Mouse (Mus musculus) spleen, postnatal 4 days (tissue): ENCODE data around the gene Cachd1.

ENCODE experiments used
- DNase-seq, 2 experiments: peaks; one replicate each; pipeline ENCODE4 v3.0.0; 2022; ENCODE audit warnings: low spot score in 2 of 2

The Cachd1 gene

DNA sequence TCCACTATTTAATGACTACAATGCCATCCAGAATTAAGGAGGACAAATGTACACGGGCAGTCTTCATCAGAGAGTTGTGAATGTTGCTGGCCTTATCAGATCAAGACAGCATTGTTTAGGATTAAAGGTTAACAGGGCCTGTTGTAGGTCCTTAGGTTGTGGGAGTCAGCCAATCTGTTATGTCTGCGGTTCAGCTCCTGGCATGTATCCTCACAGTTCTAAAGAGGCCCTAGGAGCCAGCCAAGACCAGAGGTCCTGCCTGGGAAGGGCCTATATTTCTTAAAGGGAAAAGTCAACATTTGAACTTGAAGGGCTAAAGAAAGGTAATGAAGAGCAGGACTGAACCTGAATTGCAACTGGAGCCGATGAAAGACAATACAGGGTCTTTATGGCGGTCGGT is 13.7 kb downstream of the Cachd1 start:
- DNase-seq = no peak

DNA sequence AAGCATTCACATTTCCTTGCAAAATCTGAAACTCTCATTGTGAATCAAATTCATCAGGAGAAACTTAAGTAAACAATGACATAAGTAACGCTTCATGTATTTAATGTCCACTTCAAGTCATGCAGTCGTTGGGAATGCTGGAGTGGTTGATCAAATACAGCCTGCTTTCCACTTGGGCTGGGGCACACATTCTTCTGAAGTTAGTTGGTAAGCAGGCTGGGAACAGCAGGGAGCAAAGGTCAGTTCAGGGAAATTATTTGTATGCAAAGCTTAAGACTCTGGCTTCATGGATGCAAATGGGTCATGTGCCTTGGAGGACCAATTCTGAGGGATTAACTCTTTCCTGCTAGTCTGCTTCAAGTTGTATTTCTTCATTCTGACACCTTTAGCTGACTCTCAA is 16.7 kb downstream of the Cachd1 start:
- no peak for DNase-seq

DNA sequence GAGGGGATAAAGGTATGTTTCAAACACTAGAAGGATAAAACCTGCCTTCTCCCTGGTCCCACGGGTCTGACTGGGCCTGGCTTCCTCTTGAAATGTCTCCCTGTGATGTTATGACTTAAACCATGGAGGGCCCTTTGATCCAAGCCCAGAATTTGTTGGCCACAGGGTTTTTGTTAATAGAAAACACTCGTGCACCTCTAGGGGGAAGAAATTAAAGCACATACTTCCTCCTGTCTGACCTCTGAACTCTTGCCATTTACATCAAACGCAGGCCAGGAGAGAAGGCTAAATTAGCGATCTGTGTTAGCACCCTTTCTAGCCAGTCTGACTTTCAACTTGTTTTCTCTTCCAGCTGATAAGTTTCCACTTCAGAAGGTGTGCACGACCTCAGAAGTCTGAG is 19.0 kb downstream of the Cachd1 start:
- DNase-seq = no peak

DNA sequence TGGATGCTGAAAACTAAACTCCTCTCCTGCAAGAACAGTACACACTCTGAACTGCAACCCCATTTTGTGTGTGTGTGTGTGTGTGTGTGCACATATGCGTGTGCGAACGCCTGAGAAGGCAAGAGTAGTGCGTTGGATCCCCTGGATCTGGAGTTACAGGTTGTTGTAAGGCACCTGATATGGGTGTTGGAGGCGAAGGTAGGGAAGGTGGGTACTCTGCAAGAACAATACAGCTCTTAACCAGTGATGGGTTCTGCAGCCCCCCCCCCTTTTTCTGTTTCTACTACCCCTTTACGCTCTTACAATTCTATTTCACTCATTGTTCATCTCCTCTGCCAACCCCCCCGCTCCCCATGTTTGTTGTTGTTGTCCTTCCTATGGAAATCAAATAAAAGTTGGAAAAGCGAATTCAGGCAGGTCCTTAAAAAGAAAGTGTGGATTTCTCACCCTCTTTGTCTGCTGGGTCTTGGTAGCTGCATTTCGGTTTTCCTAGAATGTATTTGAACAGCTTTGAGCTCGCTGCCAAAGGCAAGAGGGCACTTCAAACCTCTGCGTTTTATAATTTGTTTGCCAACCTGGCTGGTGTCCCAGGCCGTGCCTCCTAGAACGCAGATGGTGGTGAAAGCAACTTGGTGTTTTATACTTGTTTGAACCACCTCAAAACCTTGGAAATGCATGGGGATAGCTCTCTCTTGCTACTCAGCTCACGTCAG is 24.4 kb downstream of the Cachd1 start:
- DNase-seq = no peak

DNA sequence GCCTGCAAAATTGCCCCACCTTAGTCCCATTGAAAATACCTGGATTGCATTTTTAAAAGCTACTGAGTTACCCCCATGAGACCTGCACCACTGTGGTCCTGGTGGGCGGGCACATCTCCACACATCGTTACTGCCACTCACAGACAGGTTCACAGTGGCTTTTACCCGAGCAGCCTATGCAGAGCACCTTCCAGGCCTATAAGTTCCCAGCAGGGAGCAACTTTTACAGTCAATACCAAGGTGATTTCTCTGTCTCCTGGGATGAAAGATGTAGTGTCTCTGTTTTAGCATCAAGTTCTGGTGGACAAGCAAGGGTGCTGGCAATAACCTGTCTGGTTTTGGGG is 24.9 kb downstream of the Cachd1 start:
- DNase-seq = no peak

DNA sequence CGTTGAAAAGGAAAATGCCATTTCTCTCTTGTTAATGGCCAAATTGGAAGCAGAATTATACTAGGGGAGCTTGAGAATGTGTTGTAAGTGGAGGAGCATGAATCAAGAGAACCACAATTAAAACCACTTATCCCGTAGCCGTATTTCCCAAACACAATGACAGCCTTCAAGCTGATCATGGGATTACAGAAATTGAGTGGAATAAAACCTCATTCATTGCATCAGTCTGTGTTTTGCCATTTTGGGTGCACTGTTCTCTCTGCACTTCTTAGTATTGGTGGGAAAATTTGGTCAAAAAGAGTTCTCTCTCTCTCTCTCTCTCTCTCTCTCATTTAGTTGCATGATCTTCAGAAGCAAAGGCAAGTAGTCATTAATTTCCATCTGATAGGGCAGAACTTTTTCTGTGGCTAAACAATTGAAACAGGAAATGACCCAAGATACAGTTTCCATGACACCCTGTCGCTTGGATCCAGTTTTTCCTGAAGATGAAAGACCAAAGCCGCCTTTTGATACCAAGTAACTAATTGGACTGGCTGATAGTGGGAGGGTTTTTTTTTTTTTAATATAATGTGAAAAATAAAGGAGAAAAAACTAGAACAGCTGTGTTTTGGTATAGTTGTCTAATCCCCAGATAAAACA is 34.7 kb downstream of the Cachd1 start:
- DNase-seq = no peak

DNA sequence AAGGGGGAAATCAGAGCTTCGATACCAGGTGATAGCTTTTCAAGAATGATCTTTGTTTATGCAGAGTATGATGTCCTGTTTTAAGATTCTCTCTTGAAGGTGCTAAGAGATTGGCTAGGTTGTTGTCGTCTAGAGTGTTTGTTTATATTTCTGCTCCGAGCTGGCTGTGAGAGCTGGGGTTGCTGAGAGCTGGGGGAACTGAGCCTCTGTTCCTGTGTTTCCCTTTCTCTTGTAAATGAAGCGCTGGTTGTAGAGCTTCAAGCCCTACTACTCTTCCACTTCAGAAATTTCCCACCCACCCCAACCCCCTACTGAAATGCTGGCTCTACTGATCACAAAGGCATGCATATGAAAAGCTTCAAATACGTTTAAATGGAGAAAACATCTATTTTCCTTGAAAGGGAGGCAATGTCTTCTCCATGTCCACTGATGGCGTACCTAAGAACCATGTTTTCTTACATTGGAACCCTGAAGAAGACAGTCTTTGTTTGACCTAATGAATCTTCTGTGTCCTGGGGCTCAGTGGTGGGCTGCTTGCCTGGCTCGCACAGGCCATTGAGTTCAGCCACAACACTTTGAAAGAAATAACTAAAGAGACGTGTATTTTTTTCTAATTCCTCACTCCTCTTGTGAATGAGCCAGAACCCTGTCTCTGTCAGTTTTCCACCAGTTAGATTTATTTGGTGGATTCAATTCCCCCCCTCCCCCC is 35.5 kb downstream of the Cachd1 start:
- DNase-seq = no peak

DNA sequence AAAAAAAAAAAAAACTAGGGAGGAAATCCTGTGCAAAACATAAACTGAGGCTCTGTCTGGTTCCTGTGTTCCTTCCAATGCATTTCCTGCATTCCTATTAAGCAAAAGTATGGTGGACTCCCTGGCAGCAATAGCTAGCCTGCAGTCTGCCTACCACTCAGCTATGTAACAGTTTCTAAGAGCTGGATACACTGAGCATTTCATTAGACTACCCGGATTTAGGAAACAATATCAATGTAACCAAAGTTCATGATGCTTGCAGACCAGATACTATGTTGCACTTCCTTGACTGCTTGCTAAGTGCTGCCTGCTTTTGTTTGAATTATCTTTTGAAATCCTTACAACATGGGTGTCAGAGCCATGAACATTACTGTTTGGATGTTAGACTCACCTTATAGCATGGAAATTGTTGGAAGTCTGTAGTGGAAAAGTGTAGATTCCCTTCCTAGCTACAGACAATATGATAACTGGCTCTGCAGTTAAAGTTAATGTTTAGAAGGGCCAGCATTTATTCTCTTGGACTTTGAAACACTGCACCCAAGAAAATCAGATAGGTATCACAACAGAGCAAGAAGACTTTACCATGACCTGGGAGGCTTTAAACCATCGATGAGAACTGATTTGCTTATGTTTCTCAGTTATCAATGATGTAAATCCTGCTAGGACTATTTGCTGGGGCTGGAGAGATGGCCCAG is 37.4 kb downstream of the Cachd1 start:
- no peak for DNase-seq

DNA sequence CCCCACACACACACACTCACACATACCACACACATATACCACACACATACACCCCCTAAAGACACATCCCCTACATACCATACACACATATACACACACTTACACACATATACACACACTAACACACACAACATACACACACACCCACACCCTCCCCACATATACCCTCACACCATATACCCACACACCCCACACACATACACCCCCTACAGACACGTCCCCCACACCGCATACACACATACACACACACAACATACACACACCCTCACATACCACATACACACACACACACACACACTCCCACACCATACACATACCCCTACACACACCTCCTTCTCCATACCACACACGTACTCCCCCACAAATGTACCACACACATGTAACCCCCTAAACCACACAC is 42.8 kb downstream of the Cachd1 start:
- DNase-seq = no peak

DNA sequence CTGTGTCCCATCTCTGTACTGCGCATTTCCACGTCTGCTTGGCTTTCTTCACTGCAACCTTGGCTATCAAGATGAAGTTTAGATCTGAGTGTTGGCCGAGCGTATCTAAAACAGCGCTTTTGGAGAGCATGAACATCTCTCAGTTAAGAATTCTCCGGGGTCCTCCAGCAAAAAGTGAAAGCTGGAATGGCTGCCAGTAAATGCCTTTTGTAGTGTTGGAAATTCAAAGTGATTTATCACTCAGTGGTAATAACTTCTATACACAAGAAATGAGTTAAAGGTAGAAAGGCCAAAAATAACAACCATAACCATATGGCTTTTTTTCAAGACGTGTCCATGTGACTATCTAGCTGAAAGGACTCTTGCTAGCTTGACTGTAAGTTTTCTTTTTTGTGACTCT is 46.1 kb downstream of the Cachd1 start:
- DNase-seq = no peak

DNA sequence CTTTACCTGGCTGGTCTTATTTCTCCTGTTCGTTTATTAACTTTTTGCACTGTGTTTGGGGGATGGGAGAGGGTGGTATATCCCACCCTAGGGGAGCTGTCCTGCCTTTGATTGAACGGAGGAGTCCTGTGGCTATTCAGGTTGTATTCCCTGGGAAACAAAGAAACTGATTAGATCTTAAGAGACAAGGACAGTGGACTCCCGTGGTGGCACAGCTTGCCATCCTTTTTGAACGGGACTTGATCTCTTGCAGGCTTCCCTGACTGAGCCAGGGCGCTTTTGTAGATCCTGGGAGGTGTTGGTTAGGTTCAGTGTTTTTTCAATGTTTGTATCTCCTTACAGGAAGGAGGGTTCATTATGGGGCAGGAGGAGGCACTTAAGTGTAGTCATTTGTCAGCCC is 50.9 kb downstream of the Cachd1 start:
- DNase-seq = no peak

DNA sequence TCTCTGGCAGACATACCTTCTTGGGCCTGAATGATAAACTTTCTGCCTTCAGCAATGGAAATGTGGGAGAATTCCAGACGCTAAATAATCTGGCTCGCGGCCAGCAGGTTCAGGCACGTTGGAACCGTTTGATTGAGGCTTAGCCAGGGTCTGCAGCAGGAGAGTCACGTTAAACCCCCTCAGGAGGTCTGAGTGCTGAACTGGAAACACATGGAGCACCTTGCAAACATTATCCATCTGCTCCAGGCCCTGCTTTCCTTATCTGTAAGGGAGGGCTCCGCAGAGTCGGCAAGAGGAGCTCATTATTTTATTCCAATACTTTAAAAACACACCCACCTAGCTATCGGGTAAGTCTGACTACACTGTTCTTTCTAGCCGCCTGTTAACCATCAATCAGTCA is 52.3 kb downstream of the Cachd1 start:
- DNase-seq = no peak

DNA sequence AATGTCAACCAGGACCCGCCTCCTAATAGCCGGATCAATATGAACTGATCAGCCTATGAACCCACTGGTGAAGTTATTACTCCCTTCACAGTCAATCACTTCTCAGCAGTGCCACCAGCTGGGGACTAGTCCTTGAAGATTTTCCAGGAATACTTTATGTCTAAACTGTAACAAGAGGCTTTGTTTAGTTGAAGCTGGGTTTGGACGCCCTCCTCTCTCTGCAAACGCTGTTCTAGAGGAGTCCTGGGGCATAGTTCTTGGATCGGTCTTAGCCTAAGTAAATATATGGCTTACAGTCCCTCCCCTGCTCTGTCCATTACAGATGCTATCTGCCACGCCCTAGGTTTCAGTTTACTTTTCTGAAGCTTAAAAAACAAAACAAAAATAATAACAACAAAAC is 60.7 kb downstream of the Cachd1 start:
- no peak for DNase-seq

DNA sequence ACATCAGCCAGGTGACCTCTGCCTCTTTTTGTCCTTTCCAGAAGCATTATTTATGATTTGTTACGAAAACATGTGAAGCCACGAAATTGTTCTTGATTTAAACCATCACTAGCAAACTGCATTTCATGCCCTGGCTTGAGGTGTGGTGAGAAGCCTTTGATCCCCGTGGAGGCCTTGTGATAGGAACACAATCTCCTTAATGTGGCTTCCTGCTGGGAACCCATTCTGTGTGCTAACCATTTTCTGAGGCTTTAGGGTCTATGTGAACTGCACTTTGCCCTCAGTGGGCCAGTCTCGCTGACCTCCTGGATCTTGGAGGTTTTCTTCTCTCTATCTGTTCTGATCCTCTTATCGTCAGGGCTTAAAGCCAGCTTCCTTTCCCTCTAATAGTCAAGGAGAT is 66.2 kb downstream of the Cachd1 start:
- no peak for DNase-seq

DNA sequence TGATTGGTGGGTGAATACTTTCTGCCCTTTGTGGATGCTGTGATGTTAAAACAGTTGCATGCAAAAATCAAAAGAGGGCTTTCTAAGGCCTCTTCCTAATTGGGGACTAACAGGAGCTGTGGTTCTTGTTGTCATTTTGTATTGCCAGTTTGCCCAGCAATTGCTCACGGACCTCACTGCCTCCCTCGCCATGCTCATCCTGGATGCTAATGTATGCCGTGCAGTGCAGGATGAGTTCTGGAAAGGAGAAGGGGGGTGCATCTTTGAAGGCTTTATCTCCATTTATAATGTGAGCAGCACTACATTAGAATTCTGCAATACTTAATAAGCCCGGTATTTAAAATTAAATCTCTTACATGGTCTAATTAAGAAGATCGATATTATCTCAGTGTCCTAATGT is 66.6 kb downstream of the Cachd1 start:
- DNase-seq = no peak

DNA sequence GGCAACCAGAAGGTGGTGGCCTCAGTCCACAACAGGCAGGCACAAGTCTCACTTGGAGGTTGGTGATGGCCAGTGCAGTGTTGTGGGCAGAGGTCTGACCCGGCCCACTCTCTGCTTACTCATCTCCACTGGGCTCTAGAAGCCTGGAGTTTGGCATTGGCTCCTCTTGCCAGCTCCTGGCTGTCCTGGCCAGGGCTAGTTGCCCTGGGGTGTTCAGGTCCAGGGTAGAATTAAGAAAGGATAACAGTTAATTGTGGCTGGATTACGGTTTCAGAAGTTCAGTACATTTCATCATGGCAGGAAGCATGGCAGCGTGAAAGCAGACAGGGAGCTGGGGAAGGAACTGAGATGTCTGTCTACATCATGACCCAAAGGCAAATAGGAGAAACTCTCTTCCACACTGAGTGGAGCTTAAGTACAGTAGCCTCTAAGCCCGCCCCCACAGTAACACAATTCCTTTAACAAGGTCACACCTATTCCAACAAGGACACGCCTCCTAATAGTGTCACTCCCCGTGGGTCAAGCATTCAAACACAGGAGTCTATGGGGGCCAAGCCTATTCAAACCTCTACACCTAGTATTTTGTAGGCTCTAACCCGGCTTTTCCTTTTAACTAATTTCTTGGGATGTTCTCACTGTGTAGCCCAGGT is 74.5 kb downstream of the Cachd1 start:
- DNase-seq = no peak

DNA sequence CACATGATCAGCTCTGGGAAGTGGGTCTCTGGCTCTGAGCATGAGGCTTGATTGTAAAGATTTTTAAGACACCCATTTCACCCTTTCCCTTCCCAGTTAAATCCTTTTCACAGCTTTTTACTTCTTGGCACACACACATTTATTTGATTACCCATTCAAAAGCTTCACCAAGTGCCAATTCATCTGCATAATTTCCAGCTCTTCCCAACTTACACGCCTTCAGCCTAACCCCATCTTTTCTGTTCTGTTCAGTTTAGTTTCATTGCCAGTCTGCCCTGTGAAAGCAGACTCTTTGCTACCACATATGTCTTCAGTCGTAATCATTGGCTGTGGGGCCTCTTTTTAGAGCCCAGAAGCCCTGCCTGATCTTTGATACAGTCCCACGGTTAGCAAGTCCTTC is 76.0 kb downstream of the Cachd1 start:
- no peak for DNase-seq

DNA sequence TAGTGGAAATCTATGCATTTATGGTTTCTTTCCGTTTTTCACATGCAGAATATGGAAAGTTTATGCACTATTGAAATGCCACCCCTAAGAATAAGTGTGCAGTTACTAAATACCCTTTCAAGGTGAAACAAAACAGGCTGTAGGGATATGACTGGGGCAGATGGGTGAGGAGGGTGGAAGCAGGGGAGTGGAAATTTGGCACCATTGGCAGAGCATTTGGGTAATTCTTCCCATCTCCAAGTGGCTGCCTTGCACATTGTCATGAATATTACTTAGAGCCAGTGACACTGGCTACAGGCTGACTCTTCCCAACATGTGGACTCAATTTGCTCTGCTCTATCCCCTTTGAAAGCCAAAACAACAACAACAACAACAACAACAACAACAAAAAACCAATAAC is 77.0 kb downstream of the Cachd1 start:
- no peak for DNase-seq

DNA sequence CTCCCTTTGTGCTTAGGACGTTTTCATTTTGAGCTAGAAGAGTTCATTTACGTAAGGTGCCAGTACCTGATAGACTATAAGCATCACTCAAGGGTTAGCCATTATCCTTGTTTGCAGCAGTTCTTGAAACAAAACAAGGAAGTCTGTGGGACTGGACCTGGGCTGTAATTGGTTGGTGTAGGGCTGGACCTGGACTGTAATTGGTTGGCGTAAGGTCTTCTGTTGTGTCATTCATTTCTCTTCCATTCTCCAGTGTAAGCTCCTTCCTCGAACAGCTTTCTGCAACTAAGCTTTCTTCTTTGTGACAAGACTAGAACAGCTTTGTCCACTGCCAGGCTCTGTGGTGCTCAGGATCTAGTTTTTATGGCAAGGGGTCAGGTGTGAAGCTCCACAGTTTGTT is 78.9 kb downstream of the Cachd1 start:
- DNase-seq = no peak

DNA sequence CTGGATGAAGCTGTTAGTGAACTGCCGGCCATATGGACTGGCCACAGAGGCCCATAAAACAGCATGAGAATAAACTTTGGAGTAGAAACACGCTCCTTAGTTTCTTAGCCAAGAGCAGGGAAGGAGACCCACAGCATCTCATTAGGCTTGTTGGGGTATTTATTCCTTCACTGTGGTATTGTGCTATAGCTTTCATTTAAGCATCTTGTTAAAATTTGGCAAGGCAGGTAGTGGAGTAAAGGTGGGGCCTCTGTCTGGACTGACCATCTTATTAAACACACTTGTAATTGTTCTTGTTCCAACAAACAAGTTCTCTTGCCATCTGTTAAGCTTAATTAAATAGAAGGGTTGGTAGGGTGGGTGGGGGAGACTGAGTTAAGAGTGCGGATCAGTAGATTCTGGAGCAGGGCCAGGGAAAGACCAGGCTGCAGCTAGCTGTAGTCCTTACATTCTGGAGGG is 81.0 kb downstream of the Cachd1 start:
- no peak for DNase-seq

DNA sequence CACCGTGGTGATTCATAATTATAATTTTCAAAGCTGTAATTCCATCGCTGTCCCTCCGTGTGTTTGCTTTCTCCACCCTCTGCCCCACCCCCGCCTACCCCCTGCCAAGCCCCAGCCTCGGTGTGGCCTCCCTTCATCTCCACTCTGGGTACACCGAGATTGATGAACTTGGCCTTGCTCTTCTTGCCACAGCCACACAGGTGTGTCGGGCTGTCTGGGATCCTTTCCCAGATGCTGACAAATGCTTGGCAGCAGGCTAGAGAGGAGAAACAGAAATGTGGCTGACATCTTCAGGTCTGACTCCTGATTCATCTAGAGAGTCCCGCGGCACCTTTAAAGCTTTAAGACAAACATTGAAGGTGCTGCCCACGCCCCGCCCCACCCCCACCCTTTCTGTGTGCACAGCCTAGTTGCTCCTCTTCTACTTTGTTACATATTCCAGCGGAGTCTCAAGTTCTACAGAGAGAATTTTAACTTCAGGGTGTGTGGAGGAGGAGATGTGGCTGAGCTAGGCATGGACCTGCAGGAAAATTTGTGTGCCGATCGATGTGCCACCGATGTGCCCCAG is 87.5 kb downstream of the Cachd1 start:
- no peak for DNase-seq

DNA sequence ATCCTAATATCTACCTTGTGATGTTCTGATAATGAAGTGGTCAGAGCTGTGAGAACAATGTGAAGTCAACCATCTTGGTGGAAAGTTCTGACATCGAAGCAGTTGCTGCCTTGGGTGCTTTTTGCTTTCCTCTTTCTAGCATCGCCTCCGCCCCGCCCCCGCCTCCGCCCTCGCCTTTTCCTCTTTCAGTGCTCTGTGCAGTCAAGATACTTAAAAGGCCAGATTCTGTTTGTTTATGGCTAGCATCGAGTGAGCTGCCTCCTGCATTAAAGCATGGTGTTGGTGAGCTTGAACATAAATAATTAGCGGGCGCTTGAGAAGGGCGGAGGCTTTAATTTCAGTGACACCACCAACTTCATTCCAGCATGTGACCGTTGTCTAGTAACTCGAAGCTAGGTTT is 88.9 kb downstream of the Cachd1 start:
- DNase-seq = no peak
